Mouse (Mus musculus) kidney, postnatal 4 days (tissue): ENCODE measurements around the gene Zfp738.
A peak's percentile ranks its signal among the peaks of the same experiment; 100 is the strongest.
"Not testable (repeated sequence)": the region's sequence is repeated elsewhere in the genome, so short reads cannot be mapped to it uniquely, and the experiment has no call there.

ENCODE experiments used
- DNase-seq, 2 experiments: peaks; one replicate each; pipeline ENCODE4 v3.0.0; 2021; ENCODE audit warnings: mixed read lengths in 2 of 2

Zfp738 gene

DNA sequence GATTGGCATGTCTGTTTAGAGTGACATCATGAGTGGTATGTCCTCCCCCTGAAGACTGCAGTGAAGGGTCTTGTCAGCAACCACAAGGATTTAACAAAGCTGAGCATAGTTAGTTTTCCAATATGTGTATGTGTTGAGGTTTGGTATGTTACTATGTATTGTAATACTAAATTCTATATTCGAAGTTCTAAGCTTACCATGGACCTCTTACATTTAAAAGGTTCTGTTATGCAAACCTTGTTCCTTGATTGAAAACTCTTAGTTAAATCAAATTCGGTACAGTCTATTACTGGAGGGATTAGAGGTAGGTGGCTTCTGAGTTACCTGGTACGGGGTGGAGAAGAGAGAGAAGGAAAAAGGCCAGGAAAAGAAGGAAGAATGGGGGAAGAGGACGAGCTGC lies at the start of gene Zfp738:
Gene Zfp738, minus strand, starts transcription at position 101 of the 400 bp plus-strand sequence.
- no peak for DNase-seq

DNA sequence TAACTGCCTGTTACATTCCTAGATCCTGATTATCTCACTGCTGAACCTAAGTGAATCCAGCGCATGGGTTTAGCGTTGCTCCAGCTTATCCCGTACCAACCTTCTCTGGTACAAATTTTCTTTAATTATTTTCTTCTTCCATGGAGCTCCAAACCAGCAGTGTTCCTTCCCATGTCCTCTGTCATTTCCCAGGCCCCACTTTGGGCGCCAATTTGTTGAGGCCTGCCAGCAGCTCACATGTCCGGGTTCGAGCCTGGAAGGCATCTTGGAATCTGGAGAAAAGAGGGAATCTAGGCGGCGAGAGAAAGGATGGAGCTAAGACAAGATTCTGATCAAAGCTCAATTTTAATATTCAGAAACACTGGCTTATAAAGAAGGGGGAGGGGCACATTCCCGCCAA lies 47.5 kb upstream of the Zfp738 start:
- not testable (repeated sequence) for DNase-seq

DNA sequence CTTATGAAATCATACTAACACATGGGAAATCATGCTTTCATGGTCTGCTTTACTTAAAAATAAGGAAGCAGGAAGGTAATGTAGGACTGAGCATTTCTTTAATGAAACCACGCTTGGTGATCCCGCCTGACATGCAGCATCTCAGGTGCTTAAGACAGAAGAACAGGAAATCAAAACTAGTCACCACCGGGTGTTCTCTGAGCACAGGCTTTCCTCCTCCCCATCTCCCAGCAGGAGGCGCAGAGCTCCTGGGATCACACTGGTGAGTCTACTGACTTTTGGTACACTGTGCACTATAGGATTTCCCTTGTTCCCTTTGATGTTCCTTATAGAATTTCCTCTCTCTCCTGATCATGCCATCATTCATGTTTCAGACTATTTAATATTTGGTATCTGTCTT lies 42.6 kb upstream of the Zfp738 start:
- DNase-seq: peak; percentile 61 to 73

DNA sequence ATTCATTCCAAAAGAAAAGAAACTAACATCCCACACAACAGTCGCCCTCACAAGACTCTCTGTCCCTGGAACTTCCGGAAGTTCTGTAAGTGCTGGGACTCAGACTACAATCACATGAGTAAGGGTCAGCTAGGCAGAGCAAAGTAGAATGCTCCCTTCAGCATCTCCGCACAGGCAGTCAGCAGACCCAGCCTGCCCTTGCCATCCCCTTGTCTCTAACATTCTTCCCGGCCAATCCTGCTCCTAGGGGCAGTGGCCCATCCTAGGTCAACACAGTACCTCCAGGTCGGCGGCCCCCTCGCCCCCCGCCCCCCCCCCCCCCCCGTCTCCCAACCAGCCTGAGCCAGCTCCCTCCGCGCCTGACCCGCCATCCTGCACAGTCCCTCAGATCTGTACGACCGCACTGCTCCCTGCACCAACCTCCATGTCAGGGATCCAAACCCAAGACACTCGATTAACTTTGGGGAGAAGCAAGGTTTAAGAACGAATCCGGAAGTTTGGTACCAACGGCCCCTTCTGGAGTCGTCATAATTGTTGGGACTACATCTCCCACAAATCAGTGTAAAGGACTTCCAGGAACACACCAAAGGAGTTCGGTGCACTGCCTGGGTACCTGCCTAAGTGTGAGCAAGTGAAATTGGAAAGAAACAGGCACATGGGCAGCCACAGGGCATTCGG lies 41.9 kb upstream of the Zfp738 start, which contains the start of gene Zfp65:
Gene Zfp65, minus strand, starts transcription at position 533 of the 678 bp plus-strand sequence.
- DNase-seq: peak; percentile 55 to 71

DNA sequence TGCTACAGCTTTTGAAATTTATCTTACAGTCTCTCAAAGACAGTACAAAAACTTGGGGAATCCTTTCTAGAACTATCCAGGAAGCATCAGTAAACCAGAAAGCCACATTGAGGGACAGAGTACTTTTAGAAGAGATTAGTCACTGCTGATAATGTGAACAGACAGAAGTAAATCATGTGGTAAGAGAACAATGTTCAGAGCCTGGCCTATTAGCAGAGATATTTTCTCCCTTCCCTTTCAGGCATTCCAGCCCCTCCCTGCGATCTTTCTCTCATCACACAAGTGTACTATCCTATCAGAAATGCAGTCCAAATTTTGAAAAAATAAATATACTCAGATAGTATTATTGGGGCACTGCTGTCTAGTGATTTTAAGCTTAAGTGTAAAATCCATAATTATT lies 41.2 kb upstream of the Zfp738 start:
- DNase-seq: no peak

DNA sequence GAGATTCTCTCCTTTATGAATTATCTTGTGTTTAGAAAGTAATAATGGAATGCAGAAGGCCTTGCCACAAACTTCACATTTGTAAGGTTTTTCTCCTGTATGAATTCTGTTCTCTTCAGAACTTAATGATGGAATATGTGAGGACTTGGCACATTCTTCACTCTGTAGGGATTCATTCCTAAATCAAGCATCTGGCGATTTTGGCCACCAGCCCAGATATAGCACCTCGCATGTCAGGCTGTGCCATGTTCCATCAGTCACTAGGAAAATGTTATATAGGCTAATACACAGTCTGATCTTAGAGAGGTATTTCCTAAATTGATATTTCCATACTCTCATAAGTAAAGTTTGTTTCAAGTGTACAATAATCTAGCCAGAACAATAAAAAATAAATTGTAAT lies 38.5 kb upstream of the Zfp738 start:
- DNase-seq: not testable (repeated sequence)

DNA sequence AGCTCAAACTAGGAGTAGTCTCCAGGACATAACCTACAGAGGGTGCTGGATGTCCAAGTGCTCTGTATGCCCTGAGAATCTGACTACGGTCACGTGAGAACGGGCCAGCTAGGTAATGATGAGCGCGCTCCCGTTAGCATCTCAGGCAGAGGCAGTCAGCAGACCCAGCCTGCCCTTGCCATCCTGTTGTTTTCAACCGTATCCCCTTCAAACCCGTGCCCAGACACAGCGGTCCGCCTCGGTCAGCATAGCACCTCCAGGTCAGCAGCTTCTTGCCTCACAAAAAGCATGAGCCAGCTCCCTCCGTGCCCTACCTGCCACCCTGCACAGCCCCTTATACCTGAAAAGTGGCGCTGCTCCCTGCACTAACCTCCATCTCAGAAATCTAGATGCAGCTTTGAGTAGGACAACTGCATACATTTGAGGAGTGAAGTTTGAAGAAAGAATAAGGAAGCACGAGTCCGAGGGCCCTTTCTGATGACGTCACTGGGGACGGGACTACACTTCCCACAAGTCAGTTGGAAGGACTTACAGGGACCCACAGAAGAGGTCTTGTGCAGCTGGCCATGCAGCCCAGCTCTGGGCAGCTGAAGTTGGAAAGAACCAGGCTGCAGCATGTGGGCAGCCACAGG lies 37.1 kb upstream of the Zfp738 start:
- DNase-seq: peak; percentile 92 to 93

DNA sequence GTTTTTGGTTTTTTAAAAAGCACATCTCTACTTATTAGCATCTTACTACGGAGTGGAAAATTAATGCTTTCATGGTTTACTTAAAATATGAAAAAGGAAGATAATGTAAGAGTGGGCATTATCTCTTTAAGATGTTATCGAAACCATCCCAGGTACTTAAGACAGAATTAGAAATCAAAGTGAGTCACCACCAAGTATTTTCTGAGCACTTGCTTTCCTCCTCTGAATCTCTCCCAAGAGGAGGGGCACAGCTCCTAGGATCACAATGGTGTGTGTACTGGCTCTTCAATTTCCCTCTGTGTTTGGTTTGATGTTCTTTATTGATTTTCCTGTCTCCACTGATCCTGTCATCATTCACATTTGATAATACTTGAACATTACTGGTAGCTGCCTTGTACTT lies 3.0 kb downstream of the Zfp738 start:
- DNase-seq: not testable (repeated sequence)

DNA sequence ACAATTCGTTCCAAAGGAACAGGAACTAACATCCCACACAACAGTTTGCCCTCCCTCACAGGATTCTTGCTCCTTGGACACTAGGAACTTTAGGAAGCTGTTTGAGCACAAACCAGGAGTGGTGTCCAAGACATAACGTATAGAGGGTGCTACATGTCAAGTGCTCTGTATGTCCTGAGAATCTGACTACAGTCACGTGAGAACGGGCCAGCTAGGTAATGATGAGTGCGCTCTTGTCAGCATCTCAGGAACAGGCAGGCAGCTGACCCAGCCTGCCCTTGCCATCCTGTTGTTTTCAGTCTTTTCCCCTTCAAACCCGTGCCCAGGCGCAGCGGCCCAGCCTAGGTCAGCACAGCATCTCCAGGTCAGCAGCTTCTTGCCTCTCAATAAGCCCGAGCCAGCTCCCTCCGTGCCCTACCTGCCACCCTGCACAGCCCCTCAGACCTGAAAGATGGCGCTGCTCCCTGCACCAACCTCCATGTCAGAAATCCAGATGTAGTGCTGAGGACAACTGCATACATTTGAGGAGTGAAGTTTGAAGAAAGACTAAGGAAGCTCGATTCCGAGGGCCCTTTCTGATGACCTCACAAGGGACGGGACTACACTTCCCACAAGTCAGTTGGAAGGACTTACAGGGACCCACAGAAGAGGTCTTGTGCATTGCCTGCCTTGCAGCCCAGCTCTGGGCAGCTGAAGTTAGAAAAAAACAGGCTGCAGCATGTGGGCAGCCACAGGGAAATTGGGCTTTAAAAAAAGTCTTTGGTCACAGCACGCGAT lies 3.7 kb downstream of the Zfp738 start:
- peak; percentile 87 to 89 for DNase-seq

DNA sequence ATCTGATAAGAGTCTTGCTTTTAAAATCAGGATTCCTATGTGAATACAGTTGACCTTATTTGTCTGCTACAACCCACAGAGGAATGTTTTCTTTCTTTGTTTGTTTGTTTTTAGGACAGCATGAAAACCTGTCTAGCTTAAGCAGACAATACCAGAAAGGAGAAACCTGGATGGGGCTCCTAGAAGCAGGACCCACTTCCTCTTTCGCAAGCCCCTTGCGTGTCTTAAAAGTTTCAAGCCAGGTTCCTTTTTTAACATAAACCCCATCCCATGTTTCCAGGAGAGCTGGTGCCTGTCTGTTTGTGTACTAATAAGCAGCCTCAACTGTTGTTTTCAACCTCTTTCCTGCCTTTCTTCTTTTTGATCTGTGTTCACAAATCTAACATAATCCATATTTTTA lies 12.0 kb downstream of the Zfp738 start:
- no peak for DNase-seq

DNA sequence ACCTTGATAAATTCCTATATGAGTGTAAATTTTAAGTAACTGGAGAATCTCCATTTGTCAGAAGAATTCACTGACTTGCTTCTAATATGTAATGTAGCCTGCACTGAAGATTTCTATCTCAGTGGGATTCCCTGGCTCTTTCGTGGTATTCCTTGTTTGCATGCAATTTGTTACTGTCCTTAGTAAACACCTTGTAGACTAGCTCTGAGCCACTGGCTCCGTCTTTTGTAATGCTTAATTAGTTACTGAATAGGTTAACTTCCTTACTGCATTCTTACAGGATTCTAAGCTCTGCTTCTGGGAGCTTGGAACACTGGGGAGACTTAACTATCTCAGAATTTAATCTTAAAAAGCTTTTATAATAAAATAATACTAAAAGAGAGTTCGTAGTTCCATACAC lies 34.4 kb downstream of the Zfp738 start:
- DNase-seq: no peak

DNA sequence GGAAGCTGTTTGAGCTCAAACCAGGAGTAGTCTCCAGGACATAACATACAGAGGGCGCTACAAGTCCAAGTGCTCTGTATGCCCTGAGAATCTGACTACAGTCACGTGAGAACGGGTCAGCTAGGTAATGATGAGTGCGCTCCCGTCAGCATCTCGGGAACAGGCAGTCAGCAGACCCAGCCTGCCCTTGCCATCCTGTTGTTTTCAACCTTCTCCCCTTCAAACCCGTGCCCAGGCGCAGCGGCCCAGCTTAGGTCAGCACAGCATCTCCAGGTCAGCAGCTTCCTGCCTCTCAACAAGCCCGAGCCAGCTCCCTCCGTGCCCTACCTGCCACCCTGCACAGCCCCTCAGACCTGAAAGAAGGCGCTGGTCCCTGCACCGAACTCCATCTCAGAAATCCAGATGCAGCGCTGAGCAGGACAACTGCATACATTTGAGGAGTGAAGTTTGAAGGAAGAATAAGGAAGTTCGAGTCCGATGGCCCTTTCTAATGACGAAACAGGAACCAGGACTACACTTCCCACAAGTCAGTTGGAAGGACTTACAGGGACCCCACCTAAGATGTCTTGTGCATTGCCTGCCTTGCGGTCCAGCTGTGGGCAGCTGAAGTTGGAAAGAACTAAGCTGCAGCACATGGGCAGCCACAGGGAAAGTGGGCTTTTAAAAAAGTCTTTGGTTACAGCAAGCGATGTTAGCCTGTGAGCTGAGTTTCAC lies 49.4 kb downstream of the Zfp738 start, which contains the start of the genes Gm49345 and Zfp729a:
Gene Gm49345, minus strand, starts transcription at position 476 of the 714 bp plus-strand sequence.
Gene Zfp729a, minus strand, starts transcription at position 498 of the 714 bp plus-strand sequence.
- DNase-seq: peak; percentile 87 to 91

DNA sequence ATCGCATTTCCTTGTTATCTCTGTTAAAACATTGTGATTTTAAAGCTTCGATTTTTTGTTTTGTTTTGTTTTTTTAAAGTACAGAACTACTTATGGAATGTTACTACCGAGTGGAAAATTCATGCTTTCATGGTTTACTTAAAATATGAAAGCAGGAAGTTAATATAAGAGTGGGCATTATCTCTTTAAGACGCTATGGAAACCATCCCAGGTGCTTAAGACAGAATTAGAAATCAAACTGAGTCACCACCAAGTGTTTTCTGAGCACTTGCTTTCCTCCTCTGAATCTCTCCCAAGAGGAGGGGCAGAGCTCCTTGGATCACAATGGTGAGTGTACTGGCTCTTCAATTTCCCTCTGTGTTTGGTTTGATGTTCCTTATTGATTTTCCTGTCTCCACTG lies 76.8 kb downstream of the Zfp738 start:
- DNase-seq: no peak

DNA sequence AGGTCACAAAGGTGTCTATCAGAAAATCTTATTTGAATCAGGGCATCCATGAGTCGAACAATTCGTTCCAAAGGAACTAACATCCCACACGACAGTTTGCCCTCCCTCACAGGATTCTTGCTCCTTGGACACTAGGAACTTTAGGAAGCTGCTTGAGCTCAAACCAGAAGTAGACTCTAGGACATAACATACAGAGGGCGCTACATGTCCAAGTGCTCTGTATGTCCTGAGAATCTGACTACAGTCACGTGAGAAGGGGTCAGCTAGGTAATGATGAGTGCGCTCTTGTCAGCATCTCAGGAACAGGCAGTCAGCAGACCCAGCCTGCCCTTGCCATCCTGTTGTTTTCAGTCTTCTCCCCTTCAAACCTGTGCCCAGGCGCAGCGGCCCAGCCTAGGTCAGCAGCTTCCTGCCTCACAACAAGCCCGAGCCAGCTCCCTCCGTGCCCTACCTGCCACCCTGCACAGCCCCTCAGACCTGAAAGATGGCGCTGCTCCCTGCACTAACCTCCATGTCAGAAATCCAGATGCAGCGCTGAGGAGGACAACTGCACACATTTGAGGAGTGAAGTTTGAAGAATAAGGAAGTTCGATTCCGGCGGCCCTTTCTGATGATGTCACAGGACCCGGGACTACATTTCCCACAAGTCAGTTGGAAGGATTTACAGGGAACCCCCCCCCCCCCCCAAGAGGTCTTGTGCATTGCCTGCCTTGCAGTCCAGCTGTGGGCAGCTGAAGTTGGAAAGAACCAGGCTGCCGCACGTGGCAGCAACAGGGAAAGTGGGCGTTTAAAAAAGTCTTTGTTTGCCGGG lies 77.6 kb downstream of the Zfp738 start, which contains the start of gene Zfp729b:
Gene Zfp729b, minus strand, starts transcription at position 642 of the 811 bp plus-strand sequence.
- peak; percentile 94 to 96 for DNase-seq
